Mouse (Mus musculus) liver, adult 2 months (tissue): ENCODE data around the gene Dst. TPM values are rescaled to one million over a fixed set of nuclear protein-coding genes. Genes with fewer than 3 reads are reported as not detected.
A peak's percentile ranks its signal among the peaks of the same experiment; 100 is the strongest.

ENCODE experiments used
- DNase-seq: peaks from one replicate; pipeline ENCODE4 v3.0.0-alpha.2; 2011; ENCODE audit warnings: low read depth, low spot score; ENCODE audit errors: extremely low read depth
- H3K27ac ChIP-seq: fragments of 200-500 bp; replicated peaks from 2 replicates; pipeline ENCODE4 v1.5.1; 2012; ENCODE audit warnings: low read depth, mild to moderate bottlenecking, control low read depth, inconsistent platforms, low read length; ENCODE audit not compliant: insufficient read depth
- H3K27me3 ChIP-seq: fragments of 200-500 bp; 2 replicates; pipeline ENCODE4 v1.6.1; 2012; ENCODE audit warnings: mild to moderate bottlenecking, moderate library complexity, low read length, inconsistent platforms; ENCODE audit not compliant: control insufficient read depth, insufficient read depth
- H3K36me3 ChIP-seq: fragments of 200-500 bp; 2 replicates; pipeline ENCODE4 v1.6.1; 2012; ENCODE audit warnings: low read length, inconsistent platforms; ENCODE audit not compliant: control insufficient read depth, insufficient read depth
- H3K4me1 ChIP-seq: fragments of 200-500 bp; 2 replicates; pipeline ENCODE4 v1.6.1; 2011; ENCODE audit warnings: low read length; ENCODE audit not compliant: control insufficient read depth, insufficient read depth
- H3K4me3 ChIP-seq: fragments of 200-500 bp; 2 replicates; pipeline ENCODE4 v1.5.1; 2011; ENCODE audit warnings: low read depth, mild to moderate bottlenecking, control low read depth, low read length, moderate library complexity; ENCODE audit not compliant: insufficient read depth
- H3K79me2 ChIP-seq: fragments of 200-500 bp; 2 replicates; pipeline ENCODE4 v1.6.1; 2012; ENCODE audit warnings: inconsistent platforms, mild to moderate bottlenecking, low read length, moderate library complexity; ENCODE audit not compliant: control insufficient read depth, insufficient read depth
- H3K9ac ChIP-seq: fragments of 200-500 bp; 2 replicates; pipeline ENCODE4 v1.6.1; 2012; ENCODE audit warnings: low read depth, mild to moderate bottlenecking, control low read depth, inconsistent platforms, low read length
- CTCF ChIP-seq: fragments of 200-500 bp; IDR thresholded peaks from 2 replicates; pipeline ENCODE4 v1.5.1; 2011; ENCODE audit warnings: low read depth, low read length, control low read depth
- POLR2A ChIP-seq: fragments of 200-500 bp; IDR thresholded peaks from 2 replicates; pipeline ENCODE4 v1.6.1; 2011; ENCODE audit warnings: low read length, control low read depth; ENCODE audit not compliant: insufficient read depth; ENCODE audit errors: extremely low read depth
- WGBS: fragments of 180-500 bp; shearing (Covaris S2); methylation state at CpG from one replicate; pipeline ENCODE4 v1.1.7; 2018; 5-methylcytosine and 5-hydroxymethylcytosine counted together
- polyA plus RNA-seq: library from polyadenylated mRNA; depleted of rRNA; stranded (reverse); fragments of >200 nt; gene quantifications from 2 replicates; pipeline ENCODE4 v1.2.3, GENCODE M21; 2012
- total RNA-seq: library from RNA; depleted of rRNA; stranded (reverse); fragments of >200 nt; gene quantifications from 2 replicates; pipeline ENCODE4 v1.2.3, GENCODE M21; 2014

The Dst gene
- total and polyA plus RNA-seq, 2 experiments, result 10.5 to 53.6 TPM

DNA sequence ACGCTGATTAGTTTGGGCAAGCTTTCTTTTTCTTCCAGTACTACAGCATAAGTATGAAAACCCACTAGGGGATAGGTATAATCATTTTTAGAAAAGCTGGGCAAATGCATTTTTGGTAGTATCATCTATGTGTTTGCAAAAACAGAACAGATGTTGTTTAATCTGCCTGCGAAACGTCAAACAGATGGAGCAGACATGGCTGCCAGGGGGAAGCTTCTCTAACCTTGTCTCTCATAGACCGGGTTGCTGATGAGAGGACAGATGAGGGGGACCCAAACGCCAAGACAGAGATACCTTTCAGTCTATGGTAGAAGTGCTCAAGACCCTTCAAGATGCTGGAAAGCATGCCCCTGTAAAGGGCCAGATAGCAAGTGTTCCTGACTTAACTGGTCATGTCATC is 40.5 kb downstream of the Dst start:
- no peaks in the 10 kb centered on the region for H3K79me2 ChIP-seq
- TF ChIP-seq CTCF (no peak), POLR2A (no peak)
- H3K27me3 ChIP-seq, result no peaks in the 10 kb centered on the region
- H3K9ac ChIP-seq, result no peak overlapping the region
- H3K4me1 ChIP-seq, result no peaks in the 10 kb centered on the region
- H3K27ac ChIP-seq, result no peak overlapping the region
- WGBS, result 81% methylated on average over 5 of the region's 5 CpGs
- no peak for DNase-seq
- H3K36me3 ChIP-seq, result no peaks in the 10 kb centered on the region
- no peak overlapping the region for H3K4me3 ChIP-seq

- Histone ChIP-seq H3K9ac (no peak overlapping the region), H3K27ac (no peak overlapping the region), H3K27me3 (no peaks in the 10 kb centered on the region), H3K79me2 (no peaks in the 10 kb centered on the region), H3K4me1 (no peaks in the 10 kb centered on the region), H3K4me3 (no peak overlapping the region), H3K36me3 (no peaks in the 10 kb centered on the region)
- WGBS, result 92% methylated on average over 6 of the region's 6 CpGs
- DNase-seq, result no peak
- TF ChIP-seq POLR2A, result no peak
- TF ChIP-seq CTCF, result no peak
These were observed 47.6 kb downstream of the Dst start for GRCm38 (mm10) chr1:33955626-33956025.

- Histone ChIP-seq H3K4me3 (no peak overlapping the region), H3K27ac (no peak overlapping the region), H3K27me3 (no peaks in the 10 kb centered on the region), H3K9ac (no peak overlapping the region), H3K4me1 (no peaks in the 10 kb centered on the region), H3K36me3 (no peaks in the 10 kb centered on the region), H3K79me2 (no peaks in the 10 kb centered on the region)
- TF ChIP-seq CTCF (no peak), POLR2A (no peak)
- WGBS, result 91% methylated on average over 8 of the region's 8 CpGs
- no peak for DNase-seq
These were observed 52.4 kb downstream of the Dst start for GRCm38 (mm10) chr1:33960439-33960838.

GRCm38 (mm10) chr1:33964643-33965042 is 56.6 kb downstream of the Dst start:
- Histone ChIP-seq H3K27me3 (no peaks in the 10 kb centered on the region), H3K27ac (no peak overlapping the region), H3K4me1 (no peaks in the 10 kb centered on the region), H3K79me2 (no peaks in the 10 kb centered on the region), H3K36me3 (no peaks in the 10 kb centered on the region), H3K9ac (no peak overlapping the region), H3K4me3 (no peak overlapping the region)
- WGBS, result 21% methylated on average over 5 of the region's 5 CpGs
- no peak for TF ChIP-seq POLR2A
- TF ChIP-seq CTCF, result peak; percentile 50
- DNase-seq, result peak; percentile 24

GRCm38 (mm10) chr1:33965824-33966223 is 57.8 kb downstream of the Dst start:
- no peak for TF ChIP-seq POLR2A
- no peak for TF ChIP-seq CTCF
- Histone ChIP-seq H3K79me2 (no peaks in the 10 kb centered on the region), H3K4me1 (no peaks in the 10 kb centered on the region), H3K27ac (no peak overlapping the region), H3K4me3 (no peak overlapping the region), H3K9ac (no peak overlapping the region), H3K27me3 (no peaks in the 10 kb centered on the region), H3K36me3 (no peaks in the 10 kb centered on the region)
- DNase-seq, result no peak
- WGBS, result 78% methylated on average over 4 of the region's 4 CpGs

DNA sequence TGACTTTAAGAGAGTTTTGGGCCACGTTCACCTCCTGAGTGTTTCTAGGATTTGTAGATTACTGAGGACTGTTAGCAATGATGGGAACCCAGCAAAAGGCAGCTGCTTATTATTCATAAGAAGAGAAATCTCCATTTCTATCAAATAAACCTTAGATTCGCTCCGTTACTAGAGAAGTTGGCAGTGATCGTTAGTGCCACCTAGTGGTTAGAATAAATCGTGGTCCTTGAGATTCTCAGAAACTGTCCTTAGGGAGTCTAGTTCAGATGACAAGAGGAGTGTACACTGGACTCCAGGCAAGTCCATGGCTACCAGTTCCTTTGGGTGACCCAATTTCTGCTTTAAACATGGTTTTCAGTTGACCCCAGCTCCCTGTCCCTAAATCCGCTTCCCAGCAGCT is 58.3 kb downstream of the Dst start:
- H3K4me3 ChIP-seq, result no peak overlapping the region
- no peaks in the 10 kb centered on the region for H3K36me3 ChIP-seq
- no peaks in the 10 kb centered on the region for H3K4me1 ChIP-seq
- H3K27me3 ChIP-seq, result no peaks in the 10 kb centered on the region
- H3K79me2 ChIP-seq, result no peaks in the 10 kb centered on the region
- no peak overlapping the region for H3K9ac ChIP-seq
- TF ChIP-seq POLR2A, result no peak
- peak; percentile 31 for TF ChIP-seq CTCF
- DNase-seq, result peak; percentile 26
- 28% methylated on average over 6 of the region's 6 CpGs for WGBS
- H3K27ac ChIP-seq, result no peak overlapping the region
